Mouse (Mus musculus) heart, postnatal 0 days (tissue): ENCODE measurements at regions not wholly inside any gene's neighbourhood (a gene's known extent, or its start where the extent isn't known, plus 50 kb on each side); places are given as distances from the start of the nearest gene placed in this dataset.

Experiments
- CTCF ChIP-seq: IDR thresholded peaks from 2 replicates; pipeline ENCODE4 v1.5.1; 2016; ENCODE audit warnings: antibody characterized with exemption, control low read depth, low read depth
- EP300 ChIP-seq: IDR thresholded peaks from 2 replicates; pipeline ENCODE4 v1.6.1; 2016; ENCODE audit warnings: antibody characterized with exemption, low read depth

DNA sequence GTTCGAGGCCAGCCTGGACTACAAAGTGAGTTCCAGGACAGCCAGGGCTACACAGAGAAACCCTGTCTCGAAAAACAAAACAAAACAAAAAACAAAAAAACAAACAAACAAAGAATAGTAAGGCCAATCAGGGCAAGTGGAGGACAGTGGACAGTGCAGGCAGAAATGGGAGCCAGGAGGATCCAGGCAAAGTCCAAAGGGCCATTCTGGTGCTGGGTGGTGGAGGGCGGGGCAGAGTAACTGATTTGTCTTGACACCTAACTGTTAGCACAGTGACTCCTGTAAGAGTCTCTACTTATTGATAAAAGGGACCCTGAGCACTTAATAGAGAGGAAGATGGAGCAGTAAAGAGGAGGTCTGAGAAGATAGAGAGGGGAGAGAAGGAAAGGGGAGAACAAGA is 98.8 kb upstream of the Tmc1 start:
- TF ChIP-seq CTCF (no peak), EP300 (no peak)
